Mouse (Mus musculus) c-Kit-positive CD71-negative TER-119-negative erythroid progenitor cells, embryonic 14.5 days (primary cell): Measurements from ENCODE around the gene Vps13c.

Source experiments
- DNase-seq: peaks from one replicate; pipeline ENCODE4 v3.0.0-alpha.2; 2013; ENCODE audit warnings: low read depth

The Vps13c gene

DNA sequence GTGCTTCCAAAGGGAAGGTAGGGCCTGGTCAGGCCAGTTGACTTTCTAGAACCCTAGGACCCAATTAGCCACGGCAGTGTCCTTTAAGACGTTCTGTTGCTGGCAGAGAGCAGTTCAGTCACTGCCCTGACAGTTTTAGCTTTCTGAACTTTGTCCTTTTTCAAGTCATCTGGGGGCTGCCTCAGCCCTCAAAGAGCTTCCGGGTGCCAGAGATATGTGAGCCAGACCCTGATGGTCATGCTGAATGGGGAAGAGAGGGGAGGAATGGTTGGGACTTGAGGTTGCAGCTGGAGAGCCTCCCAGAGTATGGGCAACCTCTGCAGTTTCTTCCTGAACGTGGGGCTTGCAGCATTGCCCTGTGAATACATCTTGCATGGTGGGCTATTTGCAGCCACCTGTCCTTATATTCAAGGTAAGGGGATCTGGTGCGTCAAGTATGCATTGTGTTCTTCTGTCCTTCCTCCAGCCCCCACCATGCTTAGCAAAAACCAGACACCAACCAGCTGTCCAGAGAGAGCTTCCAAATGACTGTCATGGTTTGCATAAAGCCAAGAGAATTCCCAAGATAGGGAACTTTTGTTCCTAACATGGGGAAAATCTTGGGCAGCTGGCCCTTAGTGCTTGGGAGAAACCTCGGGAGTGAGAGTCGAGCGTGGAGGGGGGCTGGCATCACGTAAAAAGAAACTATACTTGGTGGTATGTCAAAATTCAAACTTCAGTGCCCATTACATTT, 182.3 kb downstream of the Vps13c start:
- no peak for DNase-seq

DNA sequence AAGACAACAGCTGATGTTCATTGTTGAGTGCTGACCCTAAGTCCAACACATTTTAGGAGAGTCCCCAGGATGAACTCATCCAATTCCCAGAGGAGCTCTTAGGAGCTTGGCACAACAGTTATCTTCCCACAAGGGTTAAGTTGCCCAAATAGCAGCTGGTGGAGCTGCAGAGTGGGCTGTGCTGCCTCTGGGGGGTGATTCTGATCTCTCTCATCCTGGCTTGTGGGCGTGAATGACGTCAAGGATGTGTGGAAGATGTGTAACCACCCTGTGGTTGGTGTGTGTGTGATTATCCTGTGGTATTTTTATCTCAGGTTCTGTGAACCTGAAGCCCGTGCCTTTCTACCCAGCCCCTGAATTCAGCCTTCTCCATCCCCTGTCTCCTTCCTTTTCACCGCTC, 188.4 kb downstream of the Vps13c start:
- no peak for DNase-seq

DNA sequence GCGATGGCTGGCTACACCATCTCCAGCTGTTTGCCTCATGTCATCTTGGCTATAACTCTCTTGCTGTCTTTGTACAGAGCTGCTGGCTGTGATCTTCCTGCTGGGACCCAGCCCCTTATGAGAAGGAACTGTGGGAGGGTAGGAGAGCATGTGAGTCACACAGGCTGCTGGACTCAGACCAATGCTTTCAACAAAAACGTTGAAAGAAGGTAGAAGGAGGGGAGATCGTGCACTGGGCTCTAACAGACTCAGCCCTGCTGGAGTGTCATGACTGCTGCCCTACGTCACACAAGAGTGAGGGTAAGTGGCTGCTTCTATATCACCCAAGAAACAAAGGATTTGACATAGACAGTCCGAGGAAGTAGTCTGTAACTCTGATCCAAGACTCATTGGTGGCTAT, 193.6 kb downstream of the Vps13c start:
- DNase-seq, result no peak
